Mouse (Mus musculus) hindbrain, embryonic 11.5 days (tissue): ENCODE measurements around the gene Akap6. TPM values are rescaled to one million over a fixed set of nuclear protein-coding genes. Genes with fewer than 3 reads are reported as not detected.

Experiments used
- ATAC-seq: fragments of 200-750 bp; cut with Nextera tagmentation; 2 replicates; pipeline ENCODE4 v1.8.0; 2017; ENCODE audit warnings: mild to moderate bottlenecking, moderate TSS enrichment, moderate library complexity; ENCODE audit not compliant: low FRiP score
- DNase-seq: peaks from one replicate; pipeline ENCODE4 v3.0.0-alpha.2; 2015; ENCODE audit warnings: low spot score
- H3K27ac ChIP-seq: fragments of 300-500 bp; sonication (generic); 2 replicates; pipeline ENCODE4 v1.5.1; 2014; ENCODE audit warnings: mild to moderate bottlenecking, low read depth, low read length
- H3K27me3 ChIP-seq: fragments of 300-500 bp; sonication (generic); 2 replicates; pipeline ENCODE4 v1.6.1; 2014; ENCODE audit warnings: mild to moderate bottlenecking, low read length, moderate library complexity, mixed read lengths; ENCODE audit not compliant: control insufficient read depth, insufficient read depth
- H3K36me3 ChIP-seq: fragments of 300-500 bp; sonication (generic); 2 replicates; pipeline ENCODE4 v1.6.1; 2014; ENCODE audit warnings: mild to moderate bottlenecking, low read length, moderate library complexity, mixed read lengths; ENCODE audit not compliant: control insufficient read depth, insufficient read depth
- H3K4me1 ChIP-seq: fragments of 300-500 bp; sonication (generic); replicated peaks from 2 replicates; pipeline ENCODE4 v1.6.1; 2014; ENCODE audit warnings: low read length, mixed read lengths; ENCODE audit not compliant: control insufficient read depth, insufficient read depth
- H3K4me2 ChIP-seq: fragments of 300-500 bp; sonication (generic); replicated peaks from 2 replicates; pipeline ENCODE4 v1.6.1; 2014; ENCODE audit warnings: mild to moderate bottlenecking, low read depth, low read length
- H3K4me3 ChIP-seq: fragments of 300-500 bp; sonication (generic); 2 replicates; pipeline ENCODE4 v1.5.1; 2014; ENCODE audit warnings: low read depth, low read length
- H3K9ac ChIP-seq: fragments of 300-500 bp; sonication (generic); 2 replicates; pipeline ENCODE4 v1.6.1; 2014; ENCODE audit warnings: low read depth, low read length
- H3K9me3 ChIP-seq: fragments of 300-500 bp; sonication (generic); 2 replicates; pipeline ENCODE4 v1.6.1; 2016; ENCODE audit warnings: low read length; ENCODE audit not compliant: control insufficient read depth
- WGBS: fragments of 180-500 bp; shearing (Covaris S2); extraction: QIAGEN DNeasy Blood & Tissue Kit; methylation state at CpG from one replicate; pipeline ENCODE4 v1.1.7; 2014; 5-methylcytosine and 5-hydroxymethylcytosine counted together
- polyA plus RNA-seq: library from polyadenylated mRNA; unstranded; fragments of >200 nt; fragmentation: Nextera tagmentation; extraction: Ambion mirVana; gene quantifications from 2 replicates; pipeline ENCODE4 v1.2.1, GENCODE M21; 2014

Gene Akap6
- polyA plus RNA-seq, 1 experiment from 2014 or later, result 35.7 TPM

DNA sequence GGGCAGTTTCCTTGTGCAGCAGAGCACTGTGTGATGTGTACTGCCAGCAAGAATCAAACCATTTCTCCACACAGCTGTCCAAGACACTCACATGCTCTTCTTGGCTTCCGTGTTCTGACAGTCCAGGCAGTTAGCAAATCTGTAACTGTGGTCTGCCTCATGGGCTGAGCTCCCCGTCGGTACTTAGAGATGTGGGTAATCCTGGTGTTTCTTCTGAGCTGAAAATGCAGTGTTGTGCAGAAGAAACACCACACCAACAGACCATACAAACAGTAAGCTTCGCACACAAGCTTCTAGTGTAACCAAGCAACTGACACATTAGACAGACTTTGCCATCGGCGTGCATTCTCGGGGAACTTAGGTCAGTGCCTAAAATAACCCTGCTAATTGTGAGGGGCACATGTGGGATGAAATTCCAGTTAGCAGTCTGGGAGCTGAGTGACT, 155.1 kb downstream of the Akap6 start:
- Histone ChIP-seq H3K4me3 (no peak overlapping the region), H3K9me3 (no peaks in the 10 kb centered on the region), H3K27me3 (no peaks in the 10 kb centered on the region), H3K4me2 (no peak overlapping the region), H3K9ac (no peak overlapping the region), H3K27ac (no peak overlapping the region), H3K36me3 (no peaks in the 10 kb centered on the region), H3K4me1 (no peaks in the 10 kb centered on the region)
- ATAC-seq, result no peak
- 80% methylated on average over 7 of the region's 7 CpGs for WGBS
- DNase-seq, result no peak

DNA sequence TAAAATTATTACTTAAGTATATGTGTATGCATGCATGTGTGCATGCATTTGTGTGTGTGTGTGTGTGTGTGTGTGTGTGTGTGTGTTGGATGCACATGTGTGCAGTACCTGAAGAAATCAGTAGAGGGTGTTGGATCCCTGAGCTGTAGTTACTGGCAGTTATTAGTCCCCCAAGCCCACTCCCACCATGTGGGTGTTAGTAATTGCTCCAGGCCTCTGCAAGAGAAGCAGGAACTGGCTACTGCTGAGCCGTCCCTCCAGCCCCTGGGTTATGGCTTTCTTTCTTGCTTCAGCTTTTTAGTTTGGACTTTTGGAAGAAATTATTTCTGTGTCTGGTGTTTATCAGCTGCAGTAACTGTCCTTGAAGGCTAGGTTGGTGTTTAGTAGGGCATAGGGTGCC, 156.9 kb downstream of the Akap6 start:
- Histone ChIP-seq H3K9me3 (no peaks in the 10 kb centered on the region), H3K4me2 (no peak overlapping the region), H3K27me3 (no peaks in the 10 kb centered on the region), H3K4me1 (no peaks in the 10 kb centered on the region), H3K4me3 (no peak overlapping the region), H3K36me3 (no peaks in the 10 kb centered on the region), H3K9ac (no peak overlapping the region), H3K27ac (no peak overlapping the region)
- no peak for DNase-seq
- no peak for ATAC-seq
- WGBS, result 79% methylated on average over 1 of the region's 1 CpGs

DNA sequence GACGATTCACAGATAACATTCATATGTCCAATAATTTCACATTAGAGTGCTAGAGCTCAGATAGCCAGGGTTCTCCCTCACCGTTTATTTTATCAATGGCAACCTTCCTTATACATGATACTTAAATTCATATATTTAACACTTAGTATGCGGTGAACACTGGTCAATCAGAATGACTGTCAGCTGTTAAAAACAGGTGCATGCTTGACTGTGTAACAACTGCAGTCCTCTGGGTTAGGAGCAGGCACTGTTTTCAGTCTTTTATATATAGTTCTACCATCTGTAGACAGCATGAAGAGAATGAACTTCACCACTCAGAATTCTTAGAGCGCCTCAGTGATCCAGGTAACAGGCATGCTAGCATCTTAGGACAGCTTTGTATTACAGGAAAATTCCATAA, 158.1 kb downstream of the Akap6 start:
- WGBS, result 92% methylated on average over 4 of the region's 4 CpGs
- no peak overlapping the region for H3K27ac ChIP-seq
- H3K36me3 ChIP-seq, result no peaks in the 10 kb centered on the region
- H3K9ac ChIP-seq, result no peak overlapping the region
- H3K4me3 ChIP-seq, result no peak overlapping the region
- no peaks in the 10 kb centered on the region for H3K9me3 ChIP-seq
- no peak for DNase-seq
- H3K4me1 ChIP-seq, result no peaks in the 10 kb centered on the region
- no peak for ATAC-seq
- H3K27me3 ChIP-seq, result no peaks in the 10 kb centered on the region
- H3K4me2 ChIP-seq, result no peak overlapping the region

DNA sequence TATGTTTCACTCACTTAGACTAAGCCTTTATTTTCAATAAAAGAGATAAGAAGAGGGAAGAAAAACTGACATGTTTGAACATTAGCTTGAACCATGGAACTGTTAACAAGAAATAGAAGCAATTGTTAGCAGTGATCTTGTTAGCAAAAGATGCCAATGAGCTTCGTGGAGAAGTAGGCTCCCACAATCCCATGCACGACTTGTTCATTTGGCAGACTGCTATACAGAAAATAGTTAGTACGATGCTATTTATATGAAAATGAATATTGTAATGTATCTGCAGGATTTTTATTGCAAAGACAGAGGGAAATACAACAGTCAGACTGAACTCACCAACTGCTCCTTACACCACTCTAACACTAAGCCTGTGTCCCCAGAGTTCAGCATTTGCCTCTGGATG, 162.7 kb downstream of the Akap6 start:
- Histone ChIP-seq H3K36me3 (no peaks in the 10 kb centered on the region), H3K9me3 (no peaks in the 10 kb centered on the region), H3K4me2 (no peak overlapping the region), H3K27ac (no peak overlapping the region), H3K4me3 (no peak overlapping the region), H3K9ac (no peak overlapping the region), H3K27me3 (no peaks in the 10 kb centered on the region), H3K4me1 (no peaks in the 10 kb centered on the region)
- ATAC-seq (no peak), DNase-seq (no peak)
- 95% methylated on average over 3 of the region's 3 CpGs for WGBS

DNA sequence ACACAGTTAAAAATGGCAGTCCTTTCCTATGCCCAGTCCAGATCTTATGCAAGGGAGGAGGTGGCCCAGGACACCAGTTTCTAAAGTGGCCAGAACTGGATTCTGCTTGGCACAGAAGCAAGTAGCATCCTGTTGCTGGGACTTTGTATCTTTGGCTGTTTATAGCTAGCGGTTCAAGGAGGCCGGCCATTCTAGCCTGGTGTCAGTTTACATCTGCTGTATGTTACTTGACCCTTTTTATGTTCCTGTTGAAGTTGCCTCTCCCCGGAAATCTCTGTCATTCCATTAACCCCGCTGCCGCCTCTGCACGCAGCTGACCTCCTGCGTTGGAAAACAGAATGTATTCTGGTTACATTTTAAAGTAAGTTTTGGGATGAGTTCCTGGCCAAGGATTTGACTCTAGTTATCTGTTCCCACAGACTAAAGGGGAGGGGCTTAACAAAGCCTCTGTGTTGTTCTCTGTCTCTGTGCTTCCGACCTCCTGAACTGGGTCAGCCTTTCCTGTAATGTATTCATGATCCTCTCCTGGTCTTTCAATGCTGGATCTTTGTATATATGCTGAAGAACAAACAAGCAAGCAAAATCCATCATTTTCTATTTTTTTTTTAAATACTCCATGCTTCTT, 168.9 kb downstream of the Akap6 start:
- 0 out of 2 replicates have a peak overlapping the region, but pooled peaks have one; percentile 10 for H3K27ac ChIP-seq
- H3K4me1 ChIP-seq, result no peaks in the 10 kb centered on the region
- ATAC-seq (no peak), DNase-seq (no peak)
- H3K4me3 ChIP-seq, result no peak overlapping the region
- no peak overlapping the region for H3K4me2 ChIP-seq
- H3K9ac ChIP-seq, result no peak overlapping the region
- 32% methylated on average over 8 of the region's 8 CpGs for WGBS
- no peaks in the 10 kb centered on the region for H3K36me3 ChIP-seq
- H3K9me3 ChIP-seq, result no peaks in the 10 kb centered on the region
- H3K27me3 ChIP-seq, result no peaks in the 10 kb centered on the region

DNA sequence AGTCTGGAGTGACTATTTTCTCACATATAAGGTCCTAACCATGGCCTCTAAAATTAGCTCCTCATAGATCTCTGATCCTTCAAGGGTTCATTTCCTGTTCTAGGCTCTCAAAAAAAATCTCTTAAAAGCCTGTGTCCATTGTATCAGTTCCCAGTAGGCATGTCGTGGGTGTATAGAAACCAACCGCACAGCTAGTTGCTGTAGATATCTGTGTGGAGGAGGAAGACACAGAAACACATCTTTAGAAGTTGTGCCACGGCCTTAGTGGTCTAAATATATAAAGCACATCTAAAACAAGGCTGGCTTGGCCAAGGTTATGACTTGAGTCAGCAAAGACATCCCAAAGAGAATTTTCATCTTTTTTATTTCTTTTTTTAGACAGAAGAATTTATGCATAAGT, 172.4 kb downstream of the Akap6 start:
- ATAC-seq (no peak), DNase-seq (no peak)
- no peak overlapping the region for H3K9ac ChIP-seq
- no peak overlapping the region for H3K27ac ChIP-seq
- no peaks in the 10 kb centered on the region for H3K4me1 ChIP-seq
- WGBS, result 94% methylated on average over 3 of the region's 3 CpGs
- H3K4me2 ChIP-seq, result no peak overlapping the region
- H3K9me3 ChIP-seq, result no peaks in the 10 kb centered on the region
- no peaks in the 10 kb centered on the region for H3K27me3 ChIP-seq
- no peaks in the 10 kb centered on the region for H3K36me3 ChIP-seq
- H3K4me3 ChIP-seq, result no peak overlapping the region

DNA sequence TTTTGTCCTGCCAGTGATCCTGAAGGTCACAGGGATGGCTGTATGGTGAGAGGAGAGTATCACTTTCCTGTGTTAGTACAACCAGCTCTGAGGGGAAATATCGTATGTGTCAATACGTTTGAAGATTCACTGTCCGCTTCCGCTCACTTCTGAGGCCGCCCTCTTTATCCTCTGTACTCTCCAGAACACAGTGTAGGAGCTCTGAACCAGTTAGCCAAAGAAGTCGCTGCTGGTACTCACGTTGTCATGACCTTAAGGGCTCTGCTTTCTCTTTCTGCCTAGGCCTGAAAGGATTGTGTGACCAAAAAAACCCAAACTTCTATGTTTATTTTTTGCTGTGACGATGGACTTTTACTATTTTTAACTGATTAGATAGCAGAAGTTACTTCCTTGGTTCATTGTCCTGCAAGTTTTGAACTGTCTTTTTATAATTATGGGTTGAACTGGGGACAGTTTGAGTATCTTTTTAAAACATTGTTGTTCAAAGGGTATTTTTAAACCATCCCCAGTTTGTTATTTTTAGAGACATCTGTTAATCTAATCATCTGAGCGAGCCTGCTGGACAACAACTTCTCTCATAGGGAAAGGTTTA, 175.2 kb downstream of the Akap6 start:
- no peak for DNase-seq

DNA sequence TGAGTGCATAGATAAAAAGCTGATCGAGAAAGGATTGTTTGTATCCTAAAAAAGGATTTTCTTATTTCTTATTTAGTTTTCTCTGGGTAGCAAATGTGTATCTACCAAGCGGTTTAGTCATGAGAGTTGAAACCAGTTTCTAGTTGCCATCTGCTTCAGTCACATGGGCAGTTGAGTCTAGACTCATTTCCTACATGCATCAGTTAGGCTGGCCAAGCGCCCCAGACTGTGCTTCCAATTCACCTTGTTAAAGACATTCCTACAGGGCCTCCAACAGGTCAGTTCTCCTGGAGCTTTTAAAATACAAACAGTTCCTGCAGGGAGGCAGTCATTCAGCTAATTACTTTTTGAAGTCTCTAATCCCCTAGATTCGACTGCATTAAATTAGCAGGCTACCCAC, 176.9 kb downstream of the Akap6 start:
- H3K4me2 ChIP-seq, result no peak overlapping the region
- DNase-seq (no peak), ATAC-seq (no peak)
- 48% methylated on average over 4 of the region's 4 CpGs for WGBS
- no peaks in the 10 kb centered on the region for H3K9me3 ChIP-seq
- H3K27ac ChIP-seq, result no peak overlapping the region
- no peaks in the 10 kb centered on the region for H3K27me3 ChIP-seq
- no peak overlapping the region for H3K4me3 ChIP-seq
- no peaks in the 10 kb centered on the region for H3K4me1 ChIP-seq
- no peaks in the 10 kb centered on the region for H3K36me3 ChIP-seq
- H3K9ac ChIP-seq, result no peak overlapping the region

More for the DNA sequence above, 175.2 kb downstream of the Akap6 start:
- Histone ChIP-seq H3K27ac (no peak overlapping the region), H3K27me3 (no peaks in the 10 kb centered on the region), H3K4me2 (no peak overlapping the region), H3K9ac (no peak overlapping the region), H3K4me3 (no peak overlapping the region), H3K4me1 (no peaks in the 10 kb centered on the region), H3K9me3 (no peaks in the 10 kb centered on the region), H3K36me3 (no peaks in the 10 kb centered on the region)
- WGBS, result 76% methylated on average over 9 of the region's 9 CpGs
- no peak for ATAC-seq
